Mouse (Mus musculus): ENCODE results near the gene 1700020D05Rik.

The 1700020D05Rik gene

DNA sequence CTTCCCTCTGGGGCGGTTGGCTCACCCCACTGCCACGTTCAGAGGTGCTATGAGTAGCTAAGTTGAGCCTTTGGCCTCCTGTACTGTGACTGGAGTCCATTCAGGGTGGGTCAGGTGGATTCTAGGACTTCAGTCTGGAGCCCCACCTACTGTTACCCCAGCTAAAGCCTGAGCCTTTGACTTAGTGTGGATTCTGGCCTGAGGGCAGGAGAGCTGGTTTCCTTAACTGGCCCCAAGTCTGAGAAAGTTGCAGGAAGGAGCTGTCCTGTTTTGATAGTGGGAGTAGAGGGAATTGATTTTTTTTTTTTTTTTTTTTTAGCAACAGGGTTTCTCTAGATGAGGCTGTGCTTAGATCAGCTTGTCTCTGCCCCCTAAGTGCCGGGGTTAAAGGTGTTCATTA is 9.3 kb downstream of the 1700020D05Rik start:
- DNase-seq: peak; percentile 77

DNA sequence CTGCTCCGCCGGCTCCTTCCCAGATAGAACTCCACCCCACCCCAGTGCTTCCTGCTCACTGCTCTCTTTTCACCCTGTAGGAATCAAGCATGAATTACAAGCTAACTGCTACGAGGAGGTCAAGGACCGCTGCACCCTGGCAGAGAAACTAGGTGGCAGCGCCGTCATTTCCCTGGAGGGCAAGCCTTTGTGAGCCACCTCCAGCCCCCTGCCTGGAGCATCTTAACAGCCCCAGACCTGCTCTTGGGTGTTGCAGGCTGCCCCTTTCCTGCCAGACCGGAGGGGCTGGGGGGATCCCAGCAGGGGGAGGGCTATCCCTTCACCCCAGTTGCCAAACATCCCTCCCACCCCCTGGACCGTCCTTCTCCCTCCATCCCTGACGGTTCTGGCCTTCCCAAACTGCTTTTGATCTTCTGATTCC is 10.3 kb downstream of the 1700020D05Rik start:
- DNase-seq: peak; percentile 61

DNA sequence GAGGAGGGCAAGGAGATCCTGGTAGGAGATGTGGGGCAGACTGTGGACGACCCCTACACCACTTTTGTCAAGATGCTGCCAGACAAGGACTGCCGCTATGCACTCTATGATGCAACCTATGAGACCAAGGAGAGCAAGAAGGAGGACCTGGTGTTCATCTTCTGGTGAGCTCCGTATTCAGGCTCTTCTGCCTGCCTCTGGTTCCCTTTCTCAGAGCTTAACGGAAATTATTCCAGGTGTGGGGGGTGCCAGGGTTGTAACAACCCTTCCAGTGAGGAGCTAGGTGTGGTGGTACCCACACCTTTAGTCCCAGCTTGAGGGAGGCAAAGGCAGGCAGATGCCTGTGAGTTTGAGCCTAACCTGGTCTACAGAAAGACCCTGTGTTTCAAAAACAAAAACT is 10.9 kb downstream of the 1700020D05Rik start:
- DNase-seq: no peak

DNA sequence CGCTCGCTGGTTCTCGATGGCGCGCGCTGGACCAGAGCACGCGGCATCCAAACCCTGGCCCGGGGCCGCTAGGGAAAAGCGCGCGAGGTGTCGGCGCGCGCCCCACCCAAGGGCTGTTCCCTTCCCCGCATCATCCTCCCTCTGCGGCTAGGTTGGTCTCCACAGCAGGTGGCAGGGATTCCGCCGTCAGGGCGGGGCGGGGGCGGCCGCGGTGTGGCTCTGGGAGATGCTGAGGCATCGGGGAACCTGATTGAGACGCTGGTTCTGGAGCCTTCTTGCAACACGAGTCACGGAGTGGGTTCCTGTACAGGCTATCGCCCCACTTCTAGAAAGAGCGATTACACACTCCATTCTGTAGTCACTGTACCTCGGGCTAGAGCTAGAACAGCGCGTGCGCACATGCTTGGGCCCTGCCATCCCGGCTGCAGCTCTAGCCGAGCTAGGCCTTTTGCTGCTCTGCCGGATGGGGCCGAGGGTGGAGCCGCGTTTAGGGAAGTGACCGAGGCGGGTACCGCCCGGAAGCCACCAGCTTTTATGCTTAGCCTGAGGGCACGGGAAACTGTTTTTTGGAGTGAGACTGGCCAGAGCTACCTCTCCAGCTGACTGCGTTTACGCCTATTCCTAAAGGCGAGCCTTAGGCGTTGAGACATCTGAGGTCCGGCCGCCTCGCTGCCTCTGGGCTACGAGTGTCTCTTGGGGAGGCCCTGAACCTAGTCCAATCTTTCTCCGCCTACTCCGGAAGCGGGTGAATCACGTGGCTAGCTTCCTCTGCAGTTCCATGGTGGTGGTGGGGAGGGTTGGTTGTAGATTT is 12.5 kb downstream of the 1700020D05Rik start:
- DNase-seq: peak; percentile 92

DNA sequence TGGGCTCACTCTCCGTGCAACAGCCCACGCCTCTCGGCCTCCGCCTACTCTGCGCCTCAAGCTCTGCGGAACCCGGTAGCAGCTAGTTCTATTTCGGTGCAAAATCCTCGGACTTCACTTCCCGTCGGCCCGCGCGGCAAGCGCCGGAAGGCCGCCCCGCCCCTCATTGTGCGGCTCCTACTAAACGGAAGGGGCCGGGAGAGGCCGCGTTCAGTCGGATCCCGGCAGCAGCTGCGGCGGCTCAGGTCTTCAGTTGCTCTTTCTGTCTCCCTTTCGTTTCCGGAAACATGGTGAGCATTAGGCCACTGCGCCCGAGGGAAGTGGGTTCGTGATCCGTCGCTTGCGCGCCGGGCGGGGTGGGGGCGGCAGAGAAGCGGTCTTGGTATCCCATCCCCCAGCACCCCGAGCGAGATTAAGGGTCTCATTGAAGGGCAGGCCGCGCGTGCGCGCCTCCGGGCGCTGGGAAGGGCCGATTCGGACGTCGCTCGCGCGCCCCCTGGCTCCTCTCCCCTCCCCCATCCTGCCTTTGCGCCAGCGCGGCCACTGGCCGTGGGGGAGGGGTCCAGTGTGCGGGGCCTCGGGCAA is 13.2 kb downstream of the 1700020D05Rik start, which contains the start of gene Cfl1:
Gene Cfl1, plus strand, starts transcription at position 143 of the 585 bp plus-strand sequence.
- peak; percentile 97 for DNase-seq

DNA sequence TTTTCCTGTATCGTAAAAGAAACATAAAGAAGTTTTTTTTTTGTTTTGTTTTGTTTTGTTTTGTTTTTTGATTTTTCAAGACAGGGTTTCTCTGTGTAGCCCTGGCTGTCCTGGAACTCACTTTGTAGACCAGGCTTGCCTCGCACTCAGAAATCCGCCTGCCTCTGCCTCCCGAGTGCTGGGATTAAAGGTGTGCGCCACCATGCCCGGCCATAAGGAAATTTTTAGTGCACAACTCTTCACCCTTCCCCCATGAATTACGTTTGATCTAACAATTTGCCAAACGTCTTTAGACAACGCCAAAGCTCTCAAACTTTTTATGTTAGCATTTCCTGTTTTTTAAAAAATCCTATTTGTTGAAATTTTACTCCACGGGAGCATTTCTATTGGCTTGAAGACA is 13.9 kb downstream of the 1700020D05Rik start:
- DNase-seq: peak; percentile 45

DNA sequence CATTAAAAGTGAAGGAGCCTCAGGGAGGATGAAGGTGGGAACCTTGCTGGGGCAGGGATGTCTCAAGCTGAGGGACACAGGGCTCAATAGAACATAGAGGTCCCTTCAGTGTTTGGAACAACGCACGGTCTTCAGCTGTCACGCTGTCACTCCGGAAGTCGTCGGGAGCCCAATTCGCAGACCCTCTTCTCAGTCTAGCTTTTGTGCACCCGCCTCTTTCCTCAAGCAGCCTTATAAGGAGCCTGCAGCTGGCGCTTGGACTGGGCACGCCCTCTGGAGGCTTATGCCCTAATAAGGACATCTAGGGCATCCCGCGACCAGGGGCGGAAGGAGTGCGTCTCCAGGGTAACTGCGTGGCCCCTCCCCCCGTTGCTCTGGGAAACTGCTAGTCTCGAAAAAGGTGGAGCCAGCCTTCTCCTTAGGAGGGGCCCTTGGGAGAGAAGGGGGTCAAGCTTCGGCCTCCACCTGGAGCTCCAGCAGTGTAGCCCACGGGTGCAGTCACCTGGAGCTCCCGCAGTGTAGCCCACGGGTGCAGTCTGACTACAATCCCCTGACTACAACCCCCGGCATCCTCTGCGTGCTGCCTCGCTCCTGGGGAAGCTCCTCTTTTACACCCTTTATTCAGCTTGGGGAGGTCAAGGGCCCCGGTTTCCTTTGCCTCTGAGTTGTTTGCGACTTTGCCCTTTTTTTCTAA is 14.6 kb downstream of the 1700020D05Rik start:
- peak; percentile 99 for DNase-seq

DNA sequence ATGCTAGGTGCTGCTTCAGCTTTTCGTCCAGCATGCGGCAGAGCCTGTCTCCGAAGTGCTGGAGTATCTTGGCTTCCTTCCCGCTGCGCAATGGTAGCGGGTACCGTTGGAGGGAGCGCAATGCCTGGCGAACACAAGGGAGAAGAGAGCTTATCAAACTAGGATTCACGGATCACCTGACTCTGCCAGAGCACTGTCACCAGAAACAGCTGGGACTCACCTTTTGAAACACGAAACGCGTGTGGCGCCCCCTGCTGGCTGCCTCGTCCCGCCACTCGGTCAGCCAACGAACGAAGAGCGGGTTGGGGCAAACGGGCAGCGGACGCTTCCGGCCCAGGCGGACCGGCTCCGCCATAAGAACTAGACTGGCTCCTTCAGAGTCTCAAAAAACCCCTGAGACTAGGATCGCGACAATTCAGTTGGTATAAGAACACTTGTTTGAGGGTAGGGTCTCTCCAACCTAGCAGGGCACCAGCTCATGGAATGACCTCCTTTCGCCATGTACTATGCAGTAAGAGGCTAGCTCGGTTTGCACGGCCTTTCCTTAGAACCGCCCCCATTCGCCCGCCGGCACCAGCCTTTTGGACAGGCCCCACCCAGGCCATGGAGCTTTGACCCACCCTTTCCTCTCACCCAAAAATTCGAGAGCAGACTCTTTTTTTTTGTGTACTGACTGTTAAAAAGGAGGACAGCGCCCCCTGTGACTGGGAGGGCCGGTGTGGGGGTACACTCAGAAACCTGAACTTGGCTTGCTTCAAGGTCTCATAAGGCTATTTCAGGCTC is 15.6 kb downstream of the 1700020D05Rik start, which contains the start of gene Mus81:
Gene Mus81, minus strand, starts transcription at position 635 of the 783 bp plus-strand sequence.
- DNase-seq: peak; percentile 99

DNA sequence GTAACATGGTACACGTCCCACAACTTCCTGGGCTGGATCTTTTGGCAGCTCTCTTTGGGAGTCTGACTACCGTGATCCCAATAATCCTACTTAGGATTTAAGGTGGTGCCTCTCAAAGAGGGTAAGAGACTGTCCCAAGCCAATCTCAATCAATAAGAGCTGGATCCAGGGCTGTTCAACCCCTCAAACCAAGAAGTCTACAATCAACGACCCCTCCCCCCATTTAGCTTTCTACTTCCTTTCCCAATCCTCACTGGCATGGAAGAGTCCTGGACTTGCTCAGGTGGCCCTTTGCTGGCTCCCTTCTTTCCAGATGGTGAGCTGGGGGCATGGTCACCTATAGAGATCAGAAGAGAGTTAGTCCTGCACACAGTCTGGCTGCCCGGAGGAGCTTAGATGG is 16.8 kb downstream of the 1700020D05Rik start:
- DNase-seq: no peak

DNA sequence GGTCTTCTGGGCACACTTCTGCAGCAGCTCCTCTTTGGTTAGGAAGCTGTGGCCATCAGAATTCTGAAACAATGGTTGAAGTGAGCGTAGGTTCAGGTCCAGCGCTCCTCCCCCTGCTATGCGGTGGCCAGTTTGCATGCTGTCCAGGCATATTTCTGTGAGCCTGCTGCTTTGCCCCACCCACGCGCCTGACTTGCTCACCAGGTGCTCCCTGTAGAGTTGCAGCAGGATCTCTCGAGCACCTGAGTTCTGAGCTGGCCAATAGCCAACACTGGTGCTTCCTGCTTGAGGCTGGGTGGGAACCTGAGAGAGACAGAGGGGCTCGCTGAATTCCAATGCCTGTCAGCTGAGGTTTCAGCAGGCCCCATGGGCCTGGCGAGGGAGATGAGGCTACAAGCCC is 17.3 kb downstream of the 1700020D05Rik start:
- DNase-seq: no peak

DNA sequence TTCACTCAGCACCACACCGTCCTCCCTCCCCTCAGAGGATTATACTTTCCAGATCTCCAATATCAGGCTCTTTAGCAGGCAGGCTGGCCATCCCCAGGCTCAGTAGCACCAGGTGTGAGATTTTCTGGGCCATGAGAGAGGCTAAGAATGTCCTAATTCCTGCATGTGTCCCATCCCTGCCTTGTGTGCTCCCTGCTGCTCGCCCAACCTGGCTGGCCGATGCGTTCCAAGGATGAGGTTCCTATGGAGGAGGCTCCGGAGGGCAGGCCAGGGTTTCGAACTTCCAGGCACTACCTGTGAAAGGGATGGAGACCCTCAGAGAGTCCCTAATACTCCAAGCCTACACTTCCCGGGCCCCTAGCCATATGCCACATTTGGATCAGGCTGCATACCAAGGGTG is 17.8 kb downstream of the 1700020D05Rik start:
- no peak for DNase-seq

DNA sequence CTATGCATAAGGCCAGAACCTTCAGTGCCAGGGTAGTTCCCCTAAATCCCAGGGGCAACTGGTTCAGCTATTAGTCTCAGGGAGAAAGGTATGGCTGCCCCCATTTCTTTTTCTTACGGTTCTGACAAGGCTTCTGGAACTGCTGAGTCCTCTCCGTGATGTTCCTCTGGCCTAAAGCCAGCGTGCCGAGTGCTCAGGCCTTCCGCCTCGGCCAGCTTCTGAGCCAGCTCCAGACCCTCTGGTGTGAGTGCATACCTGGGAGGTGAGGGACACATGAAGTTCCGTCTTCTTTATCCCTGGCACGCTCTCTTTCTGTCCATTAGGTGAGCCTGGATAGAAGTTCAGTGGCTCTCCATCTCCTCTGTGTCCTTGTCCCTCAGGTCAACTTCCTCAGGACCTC is 18.2 kb downstream of the 1700020D05Rik start:
- no peak for DNase-seq

DNA sequence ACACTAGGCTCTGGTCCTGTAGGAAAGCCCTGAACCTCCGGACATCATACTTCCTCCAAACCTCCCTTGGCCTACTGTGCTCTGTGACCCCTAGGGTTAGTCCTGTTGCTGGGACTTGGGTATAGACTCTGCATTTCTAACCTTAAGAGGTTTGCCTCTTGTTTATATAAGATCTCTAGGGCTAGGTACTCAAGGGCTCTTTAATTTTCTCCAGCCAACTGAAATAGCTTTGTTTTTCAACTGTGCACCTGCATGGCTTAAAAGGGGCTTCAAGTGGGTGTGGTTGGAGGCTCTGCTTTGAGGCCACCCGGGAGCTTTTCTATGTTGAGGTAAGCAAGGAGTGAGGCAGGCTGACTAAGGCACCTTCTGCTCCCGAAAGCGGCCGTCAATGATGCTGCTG is 19.1 kb downstream of the 1700020D05Rik start:
- DNase-seq: no peak

DNA sequence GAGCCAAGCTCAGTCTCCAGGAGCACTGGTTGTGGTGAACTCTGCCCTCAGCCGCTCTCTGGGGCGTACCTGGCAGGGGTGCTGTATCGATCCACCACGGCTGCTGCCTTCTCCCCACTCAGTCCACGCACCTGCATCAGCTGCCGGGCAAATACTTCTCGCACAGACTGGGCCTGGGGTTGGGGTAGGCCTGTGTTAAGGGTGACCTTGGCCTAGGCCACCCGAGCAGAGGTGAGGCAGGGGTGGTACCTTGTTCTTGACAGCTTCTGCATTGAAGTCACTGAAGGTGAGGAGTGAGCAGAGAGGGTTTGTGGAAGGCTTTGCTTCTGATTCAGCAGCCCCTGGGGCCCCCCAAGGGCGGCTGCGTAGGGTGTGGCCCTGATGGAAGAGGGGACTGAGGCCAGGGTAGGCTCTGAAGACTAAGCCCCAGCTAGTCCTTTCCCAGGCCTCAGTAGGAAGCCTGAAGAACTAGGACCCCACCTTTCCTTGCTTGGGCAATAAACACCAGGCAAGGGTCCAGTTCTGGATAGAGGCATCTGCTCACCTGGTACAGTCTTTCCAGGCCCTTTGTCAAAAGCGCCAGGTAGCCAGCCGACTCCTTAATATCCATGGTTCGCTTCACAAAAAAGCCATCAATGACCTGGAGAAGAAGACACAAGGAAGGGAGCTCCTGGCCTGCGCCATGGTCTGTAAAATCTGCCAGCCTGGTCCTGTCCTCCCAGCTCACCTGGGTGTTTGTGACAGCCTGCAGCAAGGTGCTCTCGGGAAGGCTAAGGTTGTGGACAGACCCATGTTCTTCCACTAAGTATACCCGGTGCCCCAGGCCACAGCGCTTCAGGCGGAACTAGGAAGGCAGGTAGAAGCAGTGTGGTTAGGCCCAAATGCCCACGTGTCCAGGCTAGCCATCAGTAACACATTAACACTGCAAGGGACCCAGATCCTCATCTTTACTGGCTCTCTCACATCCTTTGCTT is 19.9 kb downstream of the 1700020D05Rik start:
- no peak for DNase-seq

DNA sequence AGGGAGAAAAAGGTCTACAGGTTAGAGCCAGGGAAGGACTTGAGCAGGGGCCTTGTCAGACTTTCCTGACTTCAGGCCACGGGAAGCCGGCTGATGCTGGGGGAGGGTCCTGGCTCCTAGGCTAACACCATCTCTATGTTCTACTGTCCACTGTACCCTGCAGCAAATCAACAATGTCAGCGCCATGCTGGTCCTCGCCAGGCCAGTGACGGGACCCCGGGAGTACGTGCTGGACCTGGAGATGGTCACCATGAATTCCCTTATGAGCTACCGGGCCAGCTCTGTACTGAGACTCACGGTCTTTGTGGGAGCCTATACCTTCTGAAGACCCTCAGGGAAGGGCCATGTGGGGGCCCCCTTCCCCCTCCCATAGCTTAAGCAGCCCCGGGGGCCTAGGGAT is 22.2 kb downstream of the 1700020D05Rik start:
- DNase-seq: no peak

DNA sequence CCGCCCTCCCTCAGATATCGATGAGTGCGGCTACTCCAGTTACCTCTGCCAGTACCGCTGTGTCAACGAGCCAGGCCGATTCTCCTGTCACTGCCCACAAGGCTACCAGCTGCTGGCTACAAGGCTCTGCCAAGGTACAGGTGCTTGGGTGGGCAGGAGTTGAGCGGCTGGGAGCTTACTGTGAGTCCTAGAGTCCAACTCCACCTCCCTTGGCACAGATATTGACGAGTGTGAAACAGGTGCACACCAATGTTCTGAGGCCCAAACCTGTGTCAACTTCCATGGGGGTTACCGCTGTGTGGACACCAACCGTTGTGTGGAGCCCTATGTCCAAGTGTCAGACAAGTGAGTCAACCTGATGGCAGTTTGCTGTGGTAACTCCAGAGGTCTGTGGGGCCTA is 23.6 kb downstream of the 1700020D05Rik start:
- no peak for DNase-seq

DNA sequence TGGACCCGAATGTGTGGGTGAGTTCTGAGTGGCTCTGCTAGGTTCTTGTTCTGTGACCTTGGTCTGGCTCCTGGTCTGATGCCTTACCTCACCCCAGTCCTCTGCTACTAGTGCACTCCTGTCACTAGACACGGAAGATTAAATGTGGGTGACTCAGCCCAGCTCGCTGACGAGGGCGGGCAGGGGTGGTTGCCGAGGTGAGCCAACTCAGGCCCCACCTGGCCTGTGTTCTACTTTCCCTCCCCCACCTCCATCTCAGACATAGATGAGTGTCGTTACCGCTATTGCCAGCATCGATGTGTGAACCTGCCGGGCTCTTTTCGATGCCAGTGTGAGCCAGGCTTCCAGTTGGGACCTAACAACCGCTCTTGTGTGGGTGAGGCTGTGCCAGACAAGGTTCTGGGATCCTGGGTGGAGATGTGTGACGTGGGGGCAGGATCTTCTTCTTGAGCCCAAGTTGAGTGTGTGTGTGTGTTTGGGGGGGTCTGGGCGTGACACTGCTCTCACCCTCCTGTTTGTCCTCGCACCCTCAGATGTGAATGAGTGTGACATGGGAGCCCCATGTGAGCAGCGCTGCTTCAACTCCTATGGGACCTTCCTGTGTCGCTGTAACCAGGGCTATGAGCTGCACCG is 25.8 kb downstream of the 1700020D05Rik start:
- no peak for DNase-seq

DNA sequence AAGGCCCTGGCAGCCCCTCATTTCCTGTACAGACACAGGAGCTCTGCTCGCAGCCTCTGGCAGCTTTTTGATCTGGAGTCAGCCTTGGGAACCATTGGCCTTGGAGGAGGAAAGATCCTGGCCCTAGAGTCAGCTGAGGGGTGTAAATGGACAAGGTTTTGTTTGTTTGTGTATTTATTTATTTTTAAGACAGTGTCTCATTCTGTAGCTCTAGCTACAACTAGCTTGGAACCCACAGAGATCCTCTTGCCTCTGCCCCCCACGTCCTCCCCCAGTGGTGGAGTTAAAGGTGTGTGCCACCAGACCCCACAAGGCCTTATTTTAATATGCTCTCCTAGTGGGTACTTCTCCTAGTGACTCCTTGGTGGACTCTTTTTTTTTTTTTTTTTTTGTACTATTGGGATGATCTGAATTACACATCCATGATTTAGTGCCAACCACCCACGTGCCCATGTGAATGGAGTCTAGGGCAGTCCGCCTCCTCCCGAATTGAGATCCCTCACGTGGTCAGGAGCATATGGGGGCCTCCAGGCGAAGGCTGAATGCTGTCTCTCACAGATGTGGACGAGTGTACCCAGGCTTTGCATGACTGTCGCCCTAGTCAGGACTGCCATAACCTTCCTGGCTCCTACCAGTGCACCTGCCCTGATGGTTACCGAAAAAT is 26.5 kb downstream of the 1700020D05Rik start:
- no peak for DNase-seq

DNA sequence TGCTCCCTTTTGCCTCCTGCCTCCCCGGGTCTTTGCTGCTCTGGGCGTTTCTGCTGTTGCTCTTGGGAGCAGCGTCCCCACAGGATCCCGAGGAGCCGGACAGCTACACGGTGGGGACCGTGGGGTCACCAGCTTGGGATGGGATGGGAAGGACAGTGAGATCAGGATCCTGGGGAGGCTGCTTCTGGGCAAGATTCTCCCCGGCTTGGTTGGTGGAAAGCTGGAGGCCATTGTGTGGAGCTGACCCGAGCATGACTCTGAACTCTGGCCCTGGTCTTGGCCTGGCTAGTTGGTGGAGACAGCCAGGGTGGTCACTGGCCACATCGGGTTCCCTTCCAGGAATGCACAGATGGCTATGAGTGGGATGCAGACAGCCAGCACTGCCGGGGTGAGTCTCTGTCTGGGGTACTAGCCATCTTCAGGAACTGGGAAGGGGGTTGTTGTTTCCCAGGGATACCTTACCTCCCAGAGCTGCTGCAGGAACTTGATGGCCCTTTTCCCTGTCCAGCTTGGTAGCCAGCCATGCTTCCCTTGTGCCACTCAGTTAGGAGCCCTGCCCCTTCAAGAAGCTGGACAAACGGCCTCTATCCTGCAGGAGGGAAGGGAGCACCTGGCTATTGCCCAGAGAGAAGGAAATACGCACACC is 28.4 kb downstream of the 1700020D05Rik start:
- no peak for DNase-seq
